Comparison of ENCODE assay signal across 8 mouse cellular contexts in genomic region chr17:23677236-23677679, GRCm38 (mm10). TPM values are rescaled to one million over a fixed set of nuclear protein-coding genes. Genes with fewer than 3 reads are reported as not detected.
DNase-seq lines count a peak whose midpoint lies in the region; ATAC-seq lines count a peak whose summit lies in the region.

TSS of gene Tnfrsf12a (minus strand) at chr17:23677468.

- H3K9ac ChIP-seq in hindbrain, embryonic 14.5 days = peak within 1 kb of the TSS; percentile 53

- H3K4me2 ChIP-seq in hindbrain, embryonic 14.5 days (replicated peaks) = peak within 1 kb of the TSS; percentile 80

- no peak; the same call in 1 of the 2 replicates for ATAC-seq in hindbrain, embryonic 14.5 days (ENCODE audit: low FRiP score)
- peak; percentile 57 for ATAC-seq in megakaryocyte progenitor cell, adult 5-6 weeks (replicated peaks; ENCODE audit: poor library complexity)

- peaks cover 26% of the 10 kb centered on the region for H3K4me1 ChIP-seq in hindbrain, embryonic 14.5 days (replicated peaks; ENCODE audit: control insufficient read depth, insufficient read depth, low read length)

- peak; percentile 92 for DNase-seq in T-cell, adult 2 months (ENCODE audit: low spot score)
- peak; percentile 81 to 88 for DNase-seq in cerebellum, postnatal 14 days
- peak; percentile 70 to 71 for DNase-seq in frontal cortex, postnatal 36 days (ENCODE audit: low spot score in 2 of 2)
- peak; percentile 69 for DNase-seq in hindbrain, embryonic 14.5 days (ENCODE audit: low spot score)
- peak; percentile 43 to 88 for DNase-seq in left cerebral cortex, postnatal 10 days (ENCODE audit: extremely low spot score in 1 of 2, low spot score in 2 of 2)
- peak; percentile 80 to 82 for DNase-seq in right cerebral cortex, postnatal 10 days (ENCODE audit: low spot score in 2 of 2)
- peak; percentile 78 to 83 for DNase-seq in urinary bladder, postnatal 4 days (ENCODE audit: low spot score in 2 of 2)

- H3K4me3 ChIP-seq in hindbrain, embryonic 14.5 days (replicated peaks; ENCODE audit: low read length) = peak within 1 kb of the TSS; percentile 40

- intact Hi-C loops in left cerebral cortex, postnatal 10 days (cut with DNase I) = no loop called here

- no peak within 1 kb of the TSS for H3K27ac ChIP-seq in hindbrain, embryonic 14.5 days

- WGBS in hindbrain, embryonic 14.5 days = under 1% methylated on average over 34 of the region's 34 CpGs

- no peaks in the 10 kb centered on the region for H3K36me3 ChIP-seq in hindbrain, embryonic 14.5 days (replicated peaks; ENCODE audit: control insufficient read depth, insufficient read depth)

- H3K27me3 ChIP-seq in hindbrain, embryonic 14.5 days (ENCODE audit: control insufficient read depth, insufficient read depth, low read length) = peaks cover 72% of the 10 kb centered on the region

- H3K9me3 ChIP-seq in hindbrain, embryonic 14.5 days (ENCODE audit: control insufficient read depth, low read length) = no peaks in the 10 kb centered on the region

RNA-seq across cellular contexts. Expression of gene Tnfrsf12a, which starts in this region (rescaled TPM):
- polyA plus RNA-seq in hindbrain, embryonic 14.5 days (2014; fragmentation: Nextera tagmentation; extraction: Ambion mirVana) = 3.1 and 3.7 TPM in 2 replicates
- 1 to 10 TPM; 3.3 to 4.1 TPM for total RNA-seq in left cerebral cortex, postnatal 10 days (2021)
- total RNA-seq in megakaryocyte progenitor cell, adult 5-6 weeks (2015) = 3.6 and 4.3 TPM in 2 replicates
- total RNA-seq in megakaryocyte progenitor cell, adult 5-6 weeks (2017) = 5.9 and 7.9 TPM in 2 replicates
